Mouse (Mus musculus): ENCODE results near the gene Aqp1. TPM values are rescaled to one million over a fixed set of nuclear protein-coding genes. Genes with fewer than 3 reads are reported as not detected.

The Aqp1 gene
- polyA plus RNA-seq (2017; shearing (Covaris generic)), result not detected

GRCm38 (mm10) chr6:55335989-55336514 lies at the start of gene Aqp1:
Gene Aqp1, plus strand, starts transcription at chr6:55336432.
- ATAC-seq, result no peak

DNA sequence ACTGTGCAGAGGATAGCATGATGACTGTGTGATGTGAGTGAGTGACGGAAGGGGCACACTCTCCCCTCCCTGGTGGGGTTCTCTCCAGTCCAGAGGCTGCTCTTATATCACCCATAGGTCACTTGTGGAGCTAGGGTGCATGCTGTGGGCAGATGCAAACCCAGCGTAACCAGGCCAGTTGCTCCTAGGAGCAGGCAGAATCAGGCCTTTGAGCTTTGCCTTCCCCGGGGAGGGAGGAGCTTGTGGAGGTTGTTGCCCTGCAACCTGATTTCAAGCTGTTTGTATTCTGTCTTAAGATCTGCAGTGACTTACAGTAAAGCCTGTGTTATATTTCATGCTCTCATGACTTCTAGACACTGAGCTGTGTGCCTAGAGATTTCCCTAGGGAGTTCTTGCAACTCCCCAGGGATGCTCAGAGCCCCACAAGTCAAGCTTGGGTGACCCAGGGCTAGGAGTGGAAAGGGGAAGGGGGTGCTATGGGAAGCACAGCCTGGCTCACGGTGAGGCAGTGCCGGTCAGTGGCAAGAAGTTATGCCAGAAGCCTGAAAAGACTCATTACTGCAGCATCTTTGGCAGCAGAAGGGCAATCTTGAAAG lies 48.1 kb upstream of the Aqp1 start:
- ATAC-seq, result no peak

DNA sequence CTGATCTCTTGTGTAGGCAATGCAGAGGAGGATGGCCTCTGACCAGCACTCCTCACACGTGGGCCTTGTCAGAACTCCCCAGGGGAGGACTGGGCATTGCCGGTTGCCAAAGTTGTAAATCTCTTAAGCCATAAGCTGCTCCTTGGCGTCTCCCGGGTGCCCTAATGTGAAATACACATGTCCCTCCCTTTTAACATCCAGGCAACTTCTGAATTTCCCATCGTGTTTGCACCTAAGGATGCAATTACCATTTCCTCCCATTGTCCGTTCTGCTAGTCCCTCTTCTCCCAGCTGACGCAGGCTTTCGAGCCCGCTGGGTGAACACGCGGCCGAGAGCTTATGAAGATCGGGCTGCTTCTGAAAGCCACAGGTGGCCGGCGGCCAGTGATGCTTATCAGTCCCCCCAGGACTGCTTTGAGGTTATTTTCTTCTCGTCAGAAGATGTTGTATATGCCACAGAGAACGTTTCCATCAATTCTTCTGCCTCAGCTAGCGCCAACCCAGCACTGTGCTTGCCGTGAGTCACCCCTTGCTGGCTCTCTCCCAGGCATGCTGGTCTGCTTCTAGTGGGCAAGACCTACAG lies 41.6 kb upstream of the Aqp1 start:
- no peak for ATAC-seq

DNA sequence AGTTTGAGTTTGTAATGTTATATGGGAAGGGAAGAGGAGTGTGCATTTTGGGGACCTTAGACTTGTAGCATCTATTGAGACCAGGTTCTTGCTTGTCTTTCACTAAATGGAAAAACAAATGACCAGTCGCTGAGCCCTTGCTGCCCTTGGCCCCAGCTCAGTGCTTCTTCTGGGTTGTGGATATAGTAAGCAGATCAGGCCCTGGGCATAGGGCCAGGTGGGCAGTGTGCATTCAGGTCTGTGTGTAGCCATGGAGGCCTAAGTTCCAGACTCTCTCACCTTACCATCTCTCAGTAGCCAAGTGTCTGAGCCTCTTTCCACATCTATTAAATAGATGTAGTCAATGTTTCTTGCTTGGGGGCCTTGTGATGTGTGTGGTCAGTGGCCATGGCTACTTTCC lies 40.9 kb upstream of the Aqp1 start:
- ATAC-seq, result no peak

GRCm38 (mm10) chr6:55299482-55299881 lies 36.8 kb upstream of the Aqp1 start:
- ATAC-seq, result no peak

DNA sequence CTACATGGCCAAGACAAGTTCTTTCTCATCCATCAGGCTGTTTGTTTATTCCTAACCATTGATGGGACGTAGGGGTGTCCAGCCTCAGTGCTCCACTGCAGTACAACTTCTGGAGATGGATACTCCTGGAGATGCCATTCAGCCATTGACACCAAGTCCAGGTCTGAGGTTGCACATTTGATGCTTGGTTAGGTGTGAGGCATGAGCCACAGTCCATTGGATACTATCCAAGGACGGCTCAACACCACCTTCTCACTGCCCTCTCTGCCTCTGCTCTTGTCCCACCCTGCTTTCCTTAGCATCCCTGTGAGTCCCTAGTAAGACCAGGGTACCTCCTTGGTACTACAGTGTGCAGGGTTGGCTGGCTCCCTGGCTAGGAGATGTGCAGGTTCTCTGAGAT lies 36.3 kb upstream of the Aqp1 start:
- ATAC-seq, result no peak

DNA sequence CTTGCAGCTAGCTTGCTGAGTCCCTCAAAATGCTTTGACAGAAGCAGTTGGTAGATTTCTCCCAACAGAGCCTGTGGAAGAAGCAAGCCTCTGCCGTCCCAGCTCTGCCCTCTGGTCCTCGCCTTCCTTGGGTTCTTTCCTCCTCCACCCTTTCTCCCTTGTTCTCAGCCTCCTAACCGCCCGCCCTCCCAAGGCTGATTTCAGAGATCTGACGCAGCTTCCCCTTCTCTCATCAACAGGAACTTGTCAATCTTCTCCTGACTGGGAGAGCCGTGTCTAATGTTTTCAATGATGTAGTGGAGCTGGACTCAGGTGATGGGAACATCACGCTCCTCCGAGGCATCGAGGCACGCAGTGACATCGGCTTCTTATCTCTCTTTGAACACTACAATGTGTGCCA lies 35.5 kb upstream of the Aqp1 start:
- ATAC-seq, result no peak

GRCm38 (mm10) chr6:55310179-55310578 lies 26.1 kb upstream of the Aqp1 start:
- no peak for ATAC-seq

- ATAC-seq, result no peak
Observed at GRCm38 (mm10) chr6:55311962-55312361, 24.3 kb upstream of the Aqp1 start.

GRCm38 (mm10) chr6:55313893-55314292 lies 22.3 kb upstream of the Aqp1 start:
- no peak for ATAC-seq

- ATAC-seq, result no peak
Observed at GRCm38 (mm10) chr6:55314628-55315027, 21.6 kb upstream of the Aqp1 start.

DNA sequence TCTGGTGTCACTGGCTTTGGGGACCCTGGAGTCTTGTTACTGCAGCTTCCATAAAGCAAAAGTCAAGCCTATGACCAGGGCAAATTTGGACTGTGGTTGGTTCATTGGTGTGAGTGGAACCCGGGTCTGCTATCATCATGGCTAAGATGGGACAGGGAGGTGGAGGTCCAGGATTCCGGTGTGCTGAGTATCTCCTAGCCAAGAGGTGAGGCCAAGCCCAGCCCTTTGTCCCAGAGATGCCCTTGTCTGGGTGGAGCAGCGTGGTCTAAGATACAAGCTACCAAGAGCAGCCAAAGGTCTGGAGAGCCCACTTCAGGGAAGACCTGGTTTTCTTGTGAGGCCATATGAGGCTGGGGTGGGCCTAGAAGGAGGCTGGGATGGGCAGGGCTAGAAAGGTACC lies 17.6 kb upstream of the Aqp1 start:
- no peak for ATAC-seq

- no peak for ATAC-seq
Observed at GRCm38 (mm10) chr6:55319585-55320551, 16.4 kb upstream of the Aqp1 start.

DNA sequence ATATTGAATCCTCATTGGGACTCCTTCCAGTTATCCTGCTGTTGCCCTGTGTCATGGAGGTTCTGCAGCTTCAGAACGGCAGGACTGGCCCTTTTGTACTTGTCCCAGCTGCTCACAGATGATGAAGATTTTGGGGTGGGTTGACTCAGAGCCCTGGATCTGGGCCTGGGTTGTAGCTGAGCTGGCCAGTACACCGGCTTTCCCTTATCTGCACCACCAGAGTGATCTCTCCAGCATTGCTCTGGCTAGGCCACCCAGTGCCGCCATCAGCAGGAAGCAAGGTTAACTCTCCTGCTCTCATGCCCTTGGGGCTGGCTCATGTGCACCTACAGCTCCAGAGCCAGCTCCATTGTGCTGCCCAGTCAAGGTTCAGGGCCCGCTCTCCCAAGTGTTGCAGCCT lies 15.3 kb upstream of the Aqp1 start:
- ATAC-seq, result no peak

GRCm38 (mm10) chr6:55321518-55321917 lies 14.7 kb upstream of the Aqp1 start:
- ATAC-seq, result no peak

DNA sequence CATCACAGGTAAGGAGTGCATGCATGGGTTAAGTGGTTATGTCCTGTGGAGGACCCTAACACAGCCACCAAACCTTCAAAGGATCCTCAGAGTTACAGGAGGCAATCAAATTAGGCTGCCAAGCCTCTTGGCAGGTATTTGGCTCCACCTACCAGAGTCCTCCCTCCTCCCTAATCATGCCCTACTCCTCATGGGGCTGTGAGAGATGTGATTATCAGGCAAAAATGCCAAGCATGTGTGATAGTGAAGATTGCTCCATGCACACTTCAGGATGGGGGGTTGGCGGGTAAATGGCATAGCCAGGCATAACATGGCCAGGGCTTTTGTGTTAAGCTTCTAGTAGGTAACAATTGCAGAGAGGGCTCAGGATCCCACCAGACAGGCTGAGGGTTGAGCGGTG lies 13.3 kb upstream of the Aqp1 start:
- ATAC-seq, result no peak

DNA sequence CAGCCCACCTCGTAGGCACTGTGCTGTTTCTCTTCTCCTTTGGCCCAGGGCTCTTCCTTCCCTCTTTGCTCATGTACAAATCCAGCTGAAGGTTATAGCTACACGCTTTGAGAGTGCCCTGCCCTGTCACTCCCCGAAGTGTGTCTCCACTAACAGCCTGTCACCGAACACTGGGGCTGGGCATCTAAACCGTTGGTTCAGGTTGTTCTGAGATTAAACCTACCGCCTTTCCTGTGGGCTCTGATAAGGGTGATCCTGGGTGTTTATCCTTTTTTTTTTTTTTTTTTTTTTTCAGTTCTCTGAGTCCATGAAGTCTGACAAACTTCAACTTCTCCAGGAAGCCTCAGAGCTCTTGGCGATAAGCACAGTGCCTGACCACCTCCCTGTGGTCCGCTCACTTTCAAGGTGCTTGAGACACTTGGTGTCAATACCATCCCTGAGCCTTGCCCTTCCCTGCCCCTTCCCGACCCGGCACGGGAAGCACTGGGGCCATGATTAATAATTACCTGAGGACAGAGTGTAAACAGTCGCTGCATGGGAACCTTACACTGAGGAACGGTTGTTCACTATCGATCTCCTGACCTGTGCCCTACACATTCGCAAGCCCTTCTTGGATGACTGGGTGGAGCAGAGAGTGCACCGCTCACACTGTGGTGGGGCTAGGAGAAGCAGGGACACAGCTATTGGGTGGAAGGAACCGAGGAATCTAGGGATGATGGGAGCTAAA lies 12.2 kb upstream of the Aqp1 start:
- no peak for ATAC-seq

DNA sequence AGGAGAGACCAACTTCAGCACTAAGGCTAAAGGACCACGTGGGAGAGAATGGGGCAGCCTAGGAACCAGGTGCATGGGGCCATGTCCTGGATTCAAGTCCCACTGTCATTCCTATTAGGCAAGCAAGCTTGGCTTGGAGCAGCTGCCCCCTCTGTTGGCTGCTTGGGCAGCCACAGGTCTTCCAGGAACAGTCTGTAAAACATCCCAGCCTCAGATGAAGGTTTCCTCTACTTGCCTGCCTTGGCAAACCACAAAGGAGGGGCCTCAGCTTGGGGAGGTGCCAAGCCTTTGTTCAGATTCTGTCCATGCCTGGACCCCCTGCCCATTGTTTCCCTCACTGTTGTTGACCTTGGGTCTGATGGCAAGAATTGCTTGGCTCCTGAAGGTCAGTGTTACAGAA lies 11.4 kb upstream of the Aqp1 start:
- ATAC-seq, result no peak

- no peak for ATAC-seq
Observed at GRCm38 (mm10) chr6:55326299-55326698, 9.9 kb upstream of the Aqp1 start.

GRCm38 (mm10) chr6:55327326-55327725 lies 8.9 kb upstream of the Aqp1 start:
- no peak for ATAC-seq

DNA sequence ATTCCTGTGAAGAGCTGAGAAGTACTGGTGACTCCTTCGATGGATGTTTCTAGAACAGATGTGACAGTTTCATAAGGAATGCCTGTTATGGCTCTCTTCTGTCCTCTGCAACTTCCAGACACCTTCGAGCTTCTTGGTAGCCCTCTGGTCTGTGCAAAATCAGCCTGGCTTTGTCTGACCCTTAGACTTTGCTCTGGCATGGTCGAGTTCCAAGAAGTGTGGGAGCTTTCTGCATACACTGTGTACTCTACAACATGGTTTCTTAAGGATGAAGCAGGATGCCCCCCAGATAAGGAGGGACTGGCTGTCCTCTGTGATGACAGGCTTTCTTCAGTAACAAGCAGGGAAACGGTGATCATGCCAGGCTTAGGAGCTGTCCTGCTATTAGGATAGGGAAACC lies 8.1 kb upstream of the Aqp1 start:
- no peak for ATAC-seq

- ATAC-seq, result no peak
Observed at GRCm38 (mm10) chr6:55331315-55331714, 4.9 kb upstream of the Aqp1 start.

Measured in inflammation-experienced regulatory T-cells, adult 6 months (primary cell).